Mouse (Mus musculus): ENCODE measurements around the gene AI464131. TPM values are rescaled to one million over a fixed set of nuclear protein-coding genes. Genes with fewer than 3 reads are reported as not detected.

The AI464131 gene
- 3.2 and 3.4 TPM in 2 replicates for polyA plus RNA-seq (2015; fragmentation: Nextera tagmentation; extraction: Ambion mirVana)

- H3K4me2 ChIP-seq (ENCODE audit: low read depth, low read length): peak within 1 kb of the TSS; percentile 72
- no peak within 1 kb of the TSS for H3K27ac ChIP-seq (ENCODE audit: low read length)
- H3K27me3 ChIP-seq (ENCODE audit: control insufficient read depth, insufficient read depth, low read length): peaks cover 39% of the 10 kb centered on the region
- H3K9ac ChIP-seq (ENCODE audit: low read length): peak within 1 kb of the TSS; percentile 63
- no peaks in the 10 kb centered on the region for H3K36me3 ChIP-seq (ENCODE audit: control insufficient read depth, insufficient read depth)
- peaks cover 17% of the 10 kb centered on the region for H3K4me1 ChIP-seq (ENCODE audit: control insufficient read depth, insufficient read depth, low read length)
- under 1% methylated on average over 18 of the region's 18 CpGs for WGBS
- H3K4me3 ChIP-seq (ENCODE audit: low read length): peak within 1 kb of the TSS; percentile 56
- no peaks in the 10 kb centered on the region for H3K9me3 ChIP-seq (replicated peaks; ENCODE audit: control insufficient read depth, low read length)
- peak; percentile 93 for ATAC-seq (replicated peaks; ENCODE audit: extremely low read depth, insufficient read depth, low FRiP score)
Observed at GRCm38 (mm10) chr4:41502986-41503412, at the start of gene AI464131. Gene AI464131 (minus strand): TSS chr4:41503076.

- no peak overlapping the region for H3K4me3 ChIP-seq (ENCODE audit: low read length)
- no peak for ATAC-seq (replicated peaks; ENCODE audit: extremely low read depth, insufficient read depth, low FRiP score)
Observed at GRCm38 (mm10) chr4:41552529-41552928, 49.7 kb upstream of the AI464131 start.

GRCm38 (mm10) chr4:41547086-41547485 lies 44.2 kb upstream of the AI464131 start:
- no peaks in the 10 kb centered on the region for H3K36me3 ChIP-seq (ENCODE audit: control insufficient read depth, insufficient read depth)
- H3K4me3 ChIP-seq (ENCODE audit: low read length): no peak overlapping the region
- peaks cover 3% of the 10 kb centered on the region; the same call in 1 of the 2 replicates for H3K9me3 ChIP-seq (replicated peaks; ENCODE audit: control insufficient read depth, low read length)
- H3K27me3 ChIP-seq (ENCODE audit: control insufficient read depth, insufficient read depth, low read length): no peaks in the 10 kb centered on the region
- ATAC-seq (replicated peaks; ENCODE audit: extremely low read depth, insufficient read depth, low FRiP score): no peak
- no peak overlapping the region for H3K9ac ChIP-seq (ENCODE audit: low read length)
- no peaks in the 10 kb centered on the region for H3K4me1 ChIP-seq (ENCODE audit: control insufficient read depth, insufficient read depth, low read length)
- no peak overlapping the region for H3K4me2 ChIP-seq (ENCODE audit: low read depth, low read length)
- H3K27ac ChIP-seq (ENCODE audit: low read length): no peak overlapping the region
- 83% methylated on average over 1 of the region's 1 CpGs for whole genome bisulfite sequencing

More at GRCm38 (mm10) chr4:41552529-41552928, 49.7 kb upstream of the AI464131 start:
- Histone ChIP-seq H3K27ac (ENCODE audit: low read length) (no peak overlapping the region), H3K4me1 (ENCODE audit: control insufficient read depth, insufficient read depth, low read length) (peaks cover 12% of the 10 kb centered on the region), H3K27me3 (ENCODE audit: control insufficient read depth, insufficient read depth, low read length) (no peaks in the 10 kb centered on the region), H3K36me3 (ENCODE audit: control insufficient read depth, insufficient read depth) (no peaks in the 10 kb centered on the region), H3K4me2 (ENCODE audit: low read depth, low read length) (no peak overlapping the region), H3K9ac (ENCODE audit: low read length) (no peak overlapping the region), H3K9me3 (replicated peaks; ENCODE audit: control insufficient read depth, low read length) (peaks cover 3% of the 10 kb centered on the region; the same call in 1 of the 2 replicates)
- WGBS: 36% methylated on average over 6 of the region's 6 CpGs

- no peak overlapping the region for H3K27ac ChIP-seq (ENCODE audit: low read length)
- peaks cover 3% of the 10 kb centered on the region; the same call in 1 of the 2 replicates for H3K9me3 ChIP-seq (replicated peaks; ENCODE audit: control insufficient read depth, low read length)
- 14% methylated on average over 8 of the region's 8 CpGs for WGBS
- H3K4me3 ChIP-seq (ENCODE audit: low read length): no peak overlapping the region
- H3K9ac ChIP-seq (ENCODE audit: low read length): no peak overlapping the region
- H3K4me2 ChIP-seq (ENCODE audit: low read depth, low read length): no peak overlapping the region
- ATAC-seq (replicated peaks; ENCODE audit: extremely low read depth, insufficient read depth, low FRiP score): 0 out of 2 replicates have a peak, but pooled peaks have one; percentile 37
- H3K4me1 ChIP-seq (ENCODE audit: control insufficient read depth, insufficient read depth, low read length): no peaks in the 10 kb centered on the region
- H3K27me3 ChIP-seq (ENCODE audit: control insufficient read depth, insufficient read depth, low read length): no peaks in the 10 kb centered on the region
- no peaks in the 10 kb centered on the region for H3K36me3 ChIP-seq (ENCODE audit: control insufficient read depth, insufficient read depth)
Observed at GRCm38 (mm10) chr4:41545985-41546384, 43.1 kb upstream of the AI464131 start.

DNA sequence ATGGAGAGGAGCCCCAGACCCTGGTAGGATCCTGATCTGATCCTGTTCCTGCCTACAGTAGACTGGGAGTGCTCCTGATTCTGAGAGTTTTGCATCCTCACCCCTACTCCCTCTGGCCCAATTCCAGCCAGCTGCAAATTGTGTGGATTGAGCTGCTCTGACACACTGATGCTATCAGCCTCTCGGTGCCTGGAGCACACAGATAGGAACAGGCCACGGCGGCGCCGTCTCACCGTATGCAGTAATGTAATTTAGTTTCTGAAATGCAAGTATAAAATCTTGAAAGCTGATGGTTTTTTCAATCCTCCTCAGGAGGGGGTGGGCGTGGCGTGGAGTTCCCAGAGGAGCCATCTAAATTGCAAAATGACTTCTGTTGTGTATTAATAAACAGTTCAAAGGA lies 39.3 kb upstream of the AI464131 start:
- no peak for ATAC-seq (replicated peaks; ENCODE audit: extremely low read depth, insufficient read depth, low FRiP score)
- Histone ChIP-seq H3K4me3 (ENCODE audit: low read length) (no peak overlapping the region), H3K9ac (ENCODE audit: low read length) (no peak overlapping the region), H3K27me3 (ENCODE audit: control insufficient read depth, insufficient read depth, low read length) (no peaks in the 10 kb centered on the region), H3K36me3 (ENCODE audit: control insufficient read depth, insufficient read depth) (no peaks in the 10 kb centered on the region), H3K9me3 (replicated peaks; ENCODE audit: control insufficient read depth, low read length) (no peaks in the 10 kb centered on the region), H3K4me1 (ENCODE audit: control insufficient read depth, insufficient read depth, low read length) (no peaks in the 10 kb centered on the region), H3K27ac (ENCODE audit: low read length) (no peak overlapping the region), H3K4me2 (ENCODE audit: low read depth, low read length) (no peak overlapping the region)
- 77% methylated on average over 8 of the region's 8 CpGs for WGBS

- Histone ChIP-seq H3K27me3 (ENCODE audit: control insufficient read depth, insufficient read depth, low read length) (no peaks in the 10 kb centered on the region), H3K36me3 (ENCODE audit: control insufficient read depth, insufficient read depth) (no peaks in the 10 kb centered on the region), H3K4me1 (ENCODE audit: control insufficient read depth, insufficient read depth, low read length) (no peaks in the 10 kb centered on the region), H3K9me3 (replicated peaks; ENCODE audit: control insufficient read depth, low read length) (no peaks in the 10 kb centered on the region), H3K4me2 (ENCODE audit: low read depth, low read length) (no peak overlapping the region), H3K9ac (ENCODE audit: low read length) (no peak overlapping the region), H3K27ac (ENCODE audit: low read length) (no peak overlapping the region), H3K4me3 (ENCODE audit: low read length) (no peak overlapping the region)
- no peak for ATAC-seq (replicated peaks; ENCODE audit: extremely low read depth, insufficient read depth, low FRiP score)
- WGBS: 66% methylated on average over 5 of the region's 5 CpGs
Observed at GRCm38 (mm10) chr4:41534866-41535265, 32.0 kb upstream of the AI464131 start.

DNA sequence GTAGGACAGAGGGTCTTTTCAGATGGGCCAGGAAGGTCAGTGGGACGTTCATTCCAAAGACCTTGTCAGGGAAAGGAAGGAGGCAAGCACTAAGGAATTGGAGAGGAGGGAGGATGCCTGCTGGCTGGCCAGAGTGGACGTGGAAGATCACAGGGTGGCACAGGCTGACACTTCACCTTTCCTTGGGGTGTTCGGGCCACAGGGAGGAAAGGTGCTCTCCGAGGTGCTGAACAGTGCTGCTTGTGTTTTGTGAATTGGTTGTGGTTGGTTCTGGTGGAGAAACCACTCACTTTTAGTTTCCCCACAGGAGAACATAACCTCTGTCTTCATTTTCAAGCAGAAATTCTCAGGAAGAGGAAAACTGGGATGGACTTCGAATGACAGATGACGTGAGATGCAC lies 29.5 kb upstream of the AI464131 start:
- no peaks in the 10 kb centered on the region for H3K9me3 ChIP-seq (replicated peaks; ENCODE audit: control insufficient read depth, low read length)
- no peaks in the 10 kb centered on the region for H3K27me3 ChIP-seq (ENCODE audit: control insufficient read depth, insufficient read depth, low read length)
- peaks cover 11% of the 10 kb centered on the region; the same call in 1 of the 2 replicates for H3K4me1 ChIP-seq (ENCODE audit: control insufficient read depth, insufficient read depth, low read length)
- no peaks in the 10 kb centered on the region for H3K36me3 ChIP-seq (ENCODE audit: control insufficient read depth, insufficient read depth)
- H3K9ac ChIP-seq (ENCODE audit: low read length): no peak overlapping the region
- H3K4me3 ChIP-seq (ENCODE audit: low read length): no peak overlapping the region
- no peak for ATAC-seq (replicated peaks; ENCODE audit: extremely low read depth, insufficient read depth, low FRiP score)
- WGBS: 18% methylated on average over 6 of the region's 6 CpGs
- H3K27ac ChIP-seq (ENCODE audit: low read length): no peak overlapping the region
- H3K4me2 ChIP-seq (ENCODE audit: low read depth, low read length): no peak overlapping the region

GRCm38 (mm10) chr4:41527996-41528395 lies 25.1 kb upstream of the AI464131 start:
- H3K27ac ChIP-seq (ENCODE audit: low read length): no peak overlapping the region
- no peak overlapping the region for H3K4me3 ChIP-seq (ENCODE audit: low read length)
- WGBS: 24% methylated on average over 8 of the region's 8 CpGs
- no peaks in the 10 kb centered on the region for H3K27me3 ChIP-seq (ENCODE audit: control insufficient read depth, insufficient read depth, low read length)
- H3K4me1 ChIP-seq (ENCODE audit: control insufficient read depth, insufficient read depth, low read length): peaks cover 11% of the 10 kb centered on the region; the same call in 1 of the 2 replicates
- no peak overlapping the region for H3K4me2 ChIP-seq (ENCODE audit: low read depth, low read length)
- no peak for ATAC-seq (replicated peaks; ENCODE audit: extremely low read depth, insufficient read depth, low FRiP score)
- no peak overlapping the region for H3K9ac ChIP-seq (ENCODE audit: low read length)
- H3K36me3 ChIP-seq (ENCODE audit: control insufficient read depth, insufficient read depth): no peaks in the 10 kb centered on the region
- no peaks in the 10 kb centered on the region for H3K9me3 ChIP-seq (replicated peaks; ENCODE audit: control insufficient read depth, low read length)

DNA sequence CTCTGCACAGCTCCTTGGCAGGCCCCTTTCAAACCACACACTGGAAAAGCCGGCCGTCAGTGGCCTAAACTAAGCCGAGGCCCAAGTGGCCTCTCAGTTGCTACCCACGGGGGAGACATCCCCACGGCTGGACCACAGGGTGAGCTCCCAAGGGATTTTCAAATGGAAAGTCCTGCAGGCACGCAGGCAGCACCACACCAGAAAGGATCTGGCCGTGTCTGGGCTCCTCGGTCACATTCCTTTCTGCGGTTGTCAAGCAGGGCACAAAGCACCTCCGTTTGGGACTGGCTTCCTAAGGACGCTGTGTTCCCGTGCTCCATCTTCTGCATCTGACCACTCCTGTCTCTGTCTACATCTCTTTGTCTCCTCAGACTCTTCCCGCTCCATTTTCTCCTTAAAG lies 24.2 kb upstream of the AI464131 start:
- H3K4me1 ChIP-seq (ENCODE audit: control insufficient read depth, insufficient read depth, low read length): peaks cover 11% of the 10 kb centered on the region; the same call in 1 of the 2 replicates
- 35% methylated on average over 13 of the region's 13 CpGs for WGBS
- no peak overlapping the region for H3K9ac ChIP-seq (ENCODE audit: low read length)
- no peak overlapping the region for H3K4me2 ChIP-seq (ENCODE audit: low read depth, low read length)
- ATAC-seq (replicated peaks; ENCODE audit: extremely low read depth, insufficient read depth, low FRiP score): no peak
- no peaks in the 10 kb centered on the region for H3K36me3 ChIP-seq (ENCODE audit: control insufficient read depth, insufficient read depth)
- no peaks in the 10 kb centered on the region for H3K9me3 ChIP-seq (replicated peaks; ENCODE audit: control insufficient read depth, low read length)
- peaks cover 4% of the 10 kb centered on the region for H3K27me3 ChIP-seq (ENCODE audit: control insufficient read depth, insufficient read depth, low read length)
- H3K4me3 ChIP-seq (ENCODE audit: low read length): no peak overlapping the region
- H3K27ac ChIP-seq (ENCODE audit: low read length): no peak overlapping the region
